ENCODE assay signal across 18 mouse cellular contexts in the genomic region with DNA sequence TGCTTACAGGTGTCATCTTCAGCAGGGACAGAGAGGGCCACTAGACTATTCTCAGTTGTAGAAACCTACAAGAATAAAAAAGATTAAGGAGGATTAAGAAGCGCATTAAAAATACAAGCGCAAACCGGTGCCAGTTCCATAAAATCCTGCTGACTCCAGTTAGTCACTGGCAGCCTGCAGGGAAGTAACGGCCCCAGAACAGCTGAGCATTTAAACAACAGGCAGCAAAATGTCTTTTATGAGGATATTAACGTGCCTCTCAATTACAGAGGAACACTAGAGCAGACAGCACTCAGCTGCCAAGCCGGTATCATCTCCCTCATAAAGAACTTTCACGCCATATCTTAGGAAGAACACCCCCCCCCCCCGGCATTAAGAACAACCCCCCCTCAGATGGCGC. TPM values are rescaled to one million over a fixed set of nuclear protein-coding genes. Genes with fewer than 3 reads are reported as not detected.
DNase-seq lines count a peak whose midpoint lies in the region; ATAC-seq and TF ChIP-seq lines count a peak whose summit lies in the region.
"Had no signal": no experiment of that assay in that cellular context is flagged by ENCODE, and none has a peak within 500 bp of the region (broad histone marks: within the 10 kb centered on the region; RNA-seq: fewer than 3 reads in every experiment).

No protein-coding gene starts in this region.

- peaks cover 39% of the 10 kb centered on the region for H3K4me1 ChIP-seq in limb, embryonic 13.5 days
- peaks cover 34% of the 10 kb centered on the region for H3K4me1 ChIP-seq in limb, embryonic 10.5 days
- 0 out of 2 replicates have a peak, but pooled peaks cover 3% of the 10 kb centered on the region for H3K4me1 ChIP-seq in forebrain, embryonic 14.5 days (ENCODE audit: control insufficient read depth, insufficient read depth, low read length)
- H3K4me1 ChIP-seq in midbrain, postnatal 0 days (ENCODE audit: insufficient read depth, low read length): no peaks in the 10 kb centered on the region
- H3K4me1 ChIP-seq: liver, embryonic 13.5 days; stomach, embryonic 15.5 days had no signal

- TF ChIP-seq CTCF in gastrocnemius, adult 2 months (IDR thresholded peaks at IDR 0.05): no peak
- no peak for TF ChIP-seq CTCF in midbrain, postnatal 0 days (IDR thresholded peaks at IDR 0.05)

- no peak overlapping the region for H3K9ac ChIP-seq in limb, embryonic 13.5 days
- no peak overlapping the region for H3K9ac ChIP-seq in forebrain, embryonic 14.5 days (ENCODE audit: low read length)
- no peak overlapping the region for H3K9ac ChIP-seq in midbrain, postnatal 0 days (replicated peaks; ENCODE audit: low read length, poor library complexity, severe bottlenecking)
- H3K9ac ChIP-seq: embryonic facial prominence, embryonic 13.5 days; liver, embryonic 13.5 days; lung, embryonic 15.5 days; stomach, embryonic 15.5 days had no signal

- no peak overlapping the region for H3K4me3 ChIP-seq in gastrocnemius, adult 2 months
- H3K4me3 ChIP-seq in limb, embryonic 13.5 days: no peak overlapping the region
- no peak overlapping the region for H3K4me3 ChIP-seq in limb, embryonic 10.5 days
- H3K4me3 ChIP-seq in forebrain, embryonic 14.5 days (ENCODE audit: low read depth, low read length): no peak overlapping the region
- no peak overlapping the region for H3K4me3 ChIP-seq in midbrain, postnatal 0 days (ENCODE audit: low read depth, low read length)
- H3K4me3 ChIP-seq: embryonic facial prominence, embryonic 13.5 days; liver, embryonic 13.5 days; lung, embryonic 15.5 days; stomach, embryonic 15.5 days had no signal

- no peak for DNase-seq in gastrocnemius, adult 2 months
- no peak for DNase-seq in gastrocnemius, adult 8-10 months (ENCODE audit: low spot score in 2 of 2)
- DNase-seq in limb, embryonic 10.5 days (ENCODE audit: low spot score): no peak
- DNase-seq in forebrain, embryonic 14.5 days (ENCODE audit: low spot score): peak; percentile 52
- peak; percentile 43 for DNase-seq in midbrain, postnatal 0 days (ENCODE audit: low spot score)
- DNase-seq in spleen, adult 18-20 months: no peak
- no peak for DNase-seq in embryo, embryonic 11 days
- DNase-seq: adrenal gland, adult 2 months; cerebellum, adult 11-12 months; gastrocnemius, postnatal 10 days; heart, adult 18-20 months; kidney, adult 11 months; layer of hippocampus, postnatal 36 days; liver, embryonic 13.5 days had no signal

- no peak overlapping the region for H3K4me2 ChIP-seq in limb, embryonic 13.5 days (replicated peaks)
- no peak overlapping the region for H3K4me2 ChIP-seq in forebrain, embryonic 14.5 days (ENCODE audit: low read length)
- no peak overlapping the region for H3K4me2 ChIP-seq in midbrain, postnatal 0 days (ENCODE audit: low read depth, low read length, poor library complexity, severe bottlenecking)
- H3K4me2 ChIP-seq: embryonic facial prominence, embryonic 13.5 days; liver, embryonic 13.5 days; lung, embryonic 15.5 days; stomach, embryonic 15.5 days had no signal

- intact Hi-C loops in gastrocnemius, adult 2 months (cut with DNase I): no loop called here

- ATAC-seq in limb, embryonic 13.5 days (ENCODE audit: low FRiP score, low read depth): peak; percentile 68
- no peak for ATAC-seq in forebrain, embryonic 14.5 days
- ATAC-seq in midbrain, postnatal 0 days (ENCODE audit: low FRiP score): no peak

- no peaks in the 10 kb centered on the region for H3K9me3 ChIP-seq in limb, embryonic 13.5 days
- no peaks in the 10 kb centered on the region; the same call in 1 of the 2 replicates for H3K9me3 ChIP-seq in limb, embryonic 10.5 days (replicated peaks)
- H3K9me3 ChIP-seq in forebrain, embryonic 14.5 days (replicated peaks; ENCODE audit: control insufficient read depth, low read length): no peaks in the 10 kb centered on the region
- H3K9me3 ChIP-seq in midbrain, postnatal 0 days (ENCODE audit: low read length): no peaks in the 10 kb centered on the region
- H3K9me3 ChIP-seq: embryonic facial prominence, embryonic 13.5 days; liver, embryonic 13.5 days; lung, embryonic 15.5 days; stomach, embryonic 15.5 days had no signal

- H3K27ac ChIP-seq in gastrocnemius, adult 2 months: peak overlapping the region; percentile 17; the same call in 1 of the 2 replicates
- no peak overlapping the region for H3K27ac ChIP-seq in limb, embryonic 13.5 days
- H3K27ac ChIP-seq in limb, embryonic 10.5 days: no peak overlapping the region
- H3K27ac ChIP-seq in forebrain, embryonic 14.5 days (ENCODE audit: low read depth, low read length): peak overlapping the region; percentile 27; the same call in 1 of the 2 replicates
- H3K27ac ChIP-seq in midbrain, postnatal 0 days (ENCODE audit: low read depth, low read length): no peak overlapping the region
- H3K27ac ChIP-seq: embryonic facial prominence, embryonic 13.5 days; liver, embryonic 13.5 days; lung, embryonic 15.5 days; stomach, embryonic 15.5 days had no signal

- H3K27me3 ChIP-seq in limb, embryonic 13.5 days: no peaks in the 10 kb centered on the region
- H3K27me3 ChIP-seq in limb, embryonic 10.5 days (ENCODE audit: low read depth, poor library complexity, severe bottlenecking): no peaks in the 10 kb centered on the region
- no peaks in the 10 kb centered on the region for H3K27me3 ChIP-seq in forebrain, embryonic 14.5 days (replicated peaks; ENCODE audit: control insufficient read depth, insufficient read depth, low read length)
- no peaks in the 10 kb centered on the region; the same call in 1 of the 2 replicates for H3K27me3 ChIP-seq in midbrain, postnatal 0 days (ENCODE audit: insufficient read depth, low read length)
- H3K27me3 ChIP-seq: embryonic facial prominence, embryonic 13.5 days; liver, embryonic 13.5 days; lung, embryonic 15.5 days; stomach, embryonic 15.5 days had no signal

- H3K36me3 ChIP-seq in limb, embryonic 13.5 days: peaks cover 78% of the 10 kb centered on the region
- peaks cover 93% of the 10 kb centered on the region for H3K36me3 ChIP-seq in limb, embryonic 10.5 days
- peaks cover 15% of the 10 kb centered on the region for H3K36me3 ChIP-seq in forebrain, embryonic 14.5 days (ENCODE audit: control insufficient read depth, insufficient read depth, low read length)
- no peaks in the 10 kb centered on the region for H3K36me3 ChIP-seq in midbrain, postnatal 0 days (ENCODE audit: insufficient read depth, low read length)

- WGBS in limb, embryonic 13.5 days: 31% methylated on average over 9 of the region's 9 CpGs
- WGBS in limb, embryonic 10.5 days: 82% methylated on average over 9 of the region's 9 CpGs
- 60% methylated on average over 9 of the region's 9 CpGs for WGBS in forebrain, embryonic 14.5 days
- 49% methylated on average over 9 of the region's 9 CpGs for WGBS in midbrain, postnatal 0 days

RNA-seq across cellular contexts. Expression of a gene that starts 24.1 kb away (rescaled TPM):
- total RNA-seq in gastrocnemius, adult 2 months (2021): 1 to 10 TPM; 4.6 to 5.4 TPM
- total RNA-seq in gastrocnemius, adult 8-10 months (2022): 1 to 10 TPM; 3.1 to 4.9 (median 3.5) TPM
- 80.6 and 85.0 TPM in 2 replicates for polyA plus RNA-seq in limb, embryonic 13.5 days (2015; fragmentation: Nextera tagmentation; extraction: Ambion mirVana)
- 68.2 and 75.6 TPM in 2 replicates for polyA plus RNA-seq in limb, embryonic 10.5 days (2016; fragmentation: Nextera tagmentation; extraction: Ambion mirVana)
- 71.9 and 72.5 TPM in 2 replicates for polyA plus RNA-seq in forebrain, embryonic 14.5 days (2014; fragmentation: Nextera tagmentation; extraction: Ambion mirVana)
- total RNA-seq in midbrain, postnatal 0 days (2014; rRNA removed): 93.5 and 94.2 TPM in 2 replicates
- polyA plus RNA-seq in midbrain, postnatal 0 days (2015; fragmentation: Nextera tagmentation; extraction: Ambion mirVana): 75.8 and 76.8 TPM in 2 replicates

Comparison
In these comparisons a context has a peak if more than half of its experiments do, and no peak if none do; other contexts are left out.
1. DNase-seq: peak in forebrain, embryonic 14.5 days (single experiment) and midbrain, postnatal 0 days (single experiment); none in gastrocnemius, adult 2 months (single experiment), gastrocnemius, adult 8-10 months (0 of 2), limb, embryonic 10.5 days (single experiment), spleen, adult 18-20 months (0 of 2) and embryo, embryonic 11 days (single experiment).
2. H3K27ac ChIP-seq: peak in gastrocnemius, adult 2 months (single experiment) and forebrain, embryonic 14.5 days (single experiment); none in limb, embryonic 13.5 days (single experiment), limb, embryonic 10.5 days (single experiment) and midbrain, postnatal 0 days (single experiment).